Mouse (Mus musculus): ENCODE measurements around the gene Myo15b.

Myo15b gene

DNA sequence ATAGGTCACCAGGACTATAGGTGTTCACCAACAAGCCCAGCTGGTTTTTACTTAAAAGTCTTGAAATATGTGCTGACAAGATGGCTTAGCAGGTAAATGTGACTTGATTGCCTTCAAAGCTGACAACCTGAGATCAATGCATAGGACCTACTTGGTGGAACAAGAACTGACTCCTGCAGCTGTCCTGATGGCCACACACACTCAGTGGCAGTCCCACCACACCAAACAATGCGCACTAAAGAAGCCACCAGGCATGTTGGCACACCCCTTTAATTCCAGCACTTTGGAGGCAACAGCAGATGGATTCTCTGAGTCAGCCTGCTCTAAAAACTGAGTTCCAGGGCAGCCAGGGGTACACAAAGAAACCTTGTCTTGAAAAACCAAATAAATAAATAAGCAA, 63.8 kb downstream of the Myo15b start:
- H3K36me3 ChIP-seq (ENCODE audit: insufficient read depth, low read length), result peaks cover 76% of the 10 kb centered on the region
- no peak for TF ChIP-seq NANOG (IDR thresholded peaks at IDR 0.05; ENCODE audit: borderline replicate concordance, low read length)
- no peak for TF ChIP-seq CTCF (conservative IDR thresholded peaks at IDR 0.05; ENCODE audit: low read length)
- TF ChIP-seq POU5F1 (IDR thresholded peaks at IDR 0.05; ENCODE audit: borderline replicate concordance, low read length), result no peak
- no peaks in the 10 kb centered on the region for H3K27me3 ChIP-seq (ENCODE audit: insufficient read depth, low read length)
- peaks cover 5% of the 10 kb centered on the region for H3K4me1 ChIP-seq (replicated peaks; ENCODE audit: low read depth, low read length)
- H3K9me3 ChIP-seq (ENCODE audit: low read length), result no peaks in the 10 kb centered on the region
- H3K4me3 ChIP-seq (replicated peaks; ENCODE audit: low read length), result no peak overlapping the region

DNA sequence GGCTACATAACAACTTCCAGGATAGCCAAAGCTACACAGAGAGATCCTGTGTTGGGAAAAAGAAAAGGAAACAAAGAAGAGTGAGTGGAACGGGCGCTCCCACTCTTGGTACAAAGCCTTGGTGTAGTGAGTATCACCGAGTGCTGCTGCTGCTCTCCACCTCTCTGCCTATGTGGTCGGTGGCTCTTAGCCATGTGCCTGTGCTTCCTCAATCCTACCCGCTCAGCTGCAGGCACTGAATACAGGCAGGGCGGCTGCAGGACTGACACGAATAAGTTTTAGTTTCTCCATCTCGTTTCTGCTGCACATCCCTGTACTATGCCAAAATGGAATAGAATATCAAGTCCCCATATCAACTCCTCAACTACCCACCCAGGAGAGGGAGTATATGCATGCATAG, 70.8 kb downstream of the Myo15b start:
- TF ChIP-seq NANOG (IDR thresholded peaks at IDR 0.05; ENCODE audit: borderline replicate concordance, low read length) (no peak), CTCF (conservative IDR thresholded peaks at IDR 0.05; ENCODE audit: low read length) (no peak), POU5F1 (IDR thresholded peaks at IDR 0.05; ENCODE audit: borderline replicate concordance, low read length) (no peak)
- Histone ChIP-seq H3K27me3 (ENCODE audit: insufficient read depth, low read length) (no peaks in the 10 kb centered on the region), H3K4me1 (replicated peaks; ENCODE audit: low read depth, low read length) (peaks cover 16% of the 10 kb centered on the region), H3K4me3 (replicated peaks; ENCODE audit: low read length) (no peak overlapping the region), H3K9me3 (ENCODE audit: low read length) (no peaks in the 10 kb centered on the region), H3K36me3 (ENCODE audit: insufficient read depth, low read length) (peaks cover 69% of the 10 kb centered on the region)

DNA sequence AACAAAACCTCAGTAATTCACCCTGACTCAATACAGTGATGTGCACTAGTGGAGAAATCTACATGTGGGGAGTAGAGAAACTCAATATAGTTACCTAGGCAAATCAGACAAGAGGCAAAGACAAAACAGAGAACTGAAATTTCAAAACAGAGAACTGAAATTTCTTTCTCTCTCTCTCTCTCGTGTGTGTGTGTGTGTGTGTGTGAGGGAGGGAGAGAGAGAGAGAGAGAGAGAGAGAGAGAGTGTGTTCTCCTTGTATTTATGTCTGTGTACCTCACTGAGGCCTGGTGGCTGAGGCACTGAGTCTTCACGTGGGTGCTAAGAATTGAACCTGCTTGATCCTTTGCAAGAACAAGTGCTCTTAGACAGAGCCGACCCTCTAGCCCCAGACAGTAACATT, 71.6 kb downstream of the Myo15b start:
- TF ChIP-seq NANOG (IDR thresholded peaks at IDR 0.05; ENCODE audit: borderline replicate concordance, low read length) (no peak), CTCF (conservative IDR thresholded peaks at IDR 0.05; ENCODE audit: low read length) (no peak), POU5F1 (IDR thresholded peaks at IDR 0.05; ENCODE audit: borderline replicate concordance, low read length) (no peak)
- Histone ChIP-seq H3K4me1 (replicated peaks; ENCODE audit: low read depth, low read length) (peaks cover 24% of the 10 kb centered on the region), H3K4me3 (replicated peaks; ENCODE audit: low read length) (no peak overlapping the region), H3K9me3 (ENCODE audit: low read length) (no peaks in the 10 kb centered on the region), H3K27me3 (ENCODE audit: insufficient read depth, low read length) (no peaks in the 10 kb centered on the region), H3K36me3 (ENCODE audit: insufficient read depth, low read length) (peaks cover 63% of the 10 kb centered on the region)

DNA sequence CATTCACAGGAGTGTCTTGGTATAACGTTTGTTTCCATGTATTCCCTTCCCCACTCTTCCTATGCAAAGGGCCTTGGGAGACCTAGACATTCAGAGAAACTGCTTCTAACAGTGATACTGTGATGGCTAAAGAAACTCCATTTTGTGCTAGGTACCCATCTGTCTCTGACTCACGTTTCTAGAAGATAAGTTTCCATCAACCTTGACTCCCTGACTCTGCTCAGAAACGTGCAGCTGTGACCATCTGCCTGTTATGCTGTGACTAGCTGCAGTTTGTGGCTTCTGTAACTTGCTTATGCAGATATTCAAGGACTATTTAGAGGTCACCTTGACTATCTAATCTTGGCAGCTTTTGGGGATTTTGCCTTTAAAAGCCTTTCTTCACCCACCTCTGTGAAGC, 73.0 kb downstream of the Myo15b start:
- H3K4me3 ChIP-seq (replicated peaks; ENCODE audit: low read length), result no peak overlapping the region
- peaks cover 38% of the 10 kb centered on the region for H3K4me1 ChIP-seq (replicated peaks; ENCODE audit: low read depth, low read length)
- no peaks in the 10 kb centered on the region for H3K9me3 ChIP-seq (ENCODE audit: low read length)
- H3K27me3 ChIP-seq (ENCODE audit: insufficient read depth, low read length), result no peaks in the 10 kb centered on the region
- TF ChIP-seq NANOG (IDR thresholded peaks at IDR 0.05; ENCODE audit: borderline replicate concordance, low read length) (no peak), POU5F1 (IDR thresholded peaks at IDR 0.05; ENCODE audit: borderline replicate concordance, low read length) (no peak), CTCF (conservative IDR thresholded peaks at IDR 0.05; ENCODE audit: low read length) (no peak)
- peaks cover 65% of the 10 kb centered on the region for H3K36me3 ChIP-seq (ENCODE audit: insufficient read depth, low read length)

DNA sequence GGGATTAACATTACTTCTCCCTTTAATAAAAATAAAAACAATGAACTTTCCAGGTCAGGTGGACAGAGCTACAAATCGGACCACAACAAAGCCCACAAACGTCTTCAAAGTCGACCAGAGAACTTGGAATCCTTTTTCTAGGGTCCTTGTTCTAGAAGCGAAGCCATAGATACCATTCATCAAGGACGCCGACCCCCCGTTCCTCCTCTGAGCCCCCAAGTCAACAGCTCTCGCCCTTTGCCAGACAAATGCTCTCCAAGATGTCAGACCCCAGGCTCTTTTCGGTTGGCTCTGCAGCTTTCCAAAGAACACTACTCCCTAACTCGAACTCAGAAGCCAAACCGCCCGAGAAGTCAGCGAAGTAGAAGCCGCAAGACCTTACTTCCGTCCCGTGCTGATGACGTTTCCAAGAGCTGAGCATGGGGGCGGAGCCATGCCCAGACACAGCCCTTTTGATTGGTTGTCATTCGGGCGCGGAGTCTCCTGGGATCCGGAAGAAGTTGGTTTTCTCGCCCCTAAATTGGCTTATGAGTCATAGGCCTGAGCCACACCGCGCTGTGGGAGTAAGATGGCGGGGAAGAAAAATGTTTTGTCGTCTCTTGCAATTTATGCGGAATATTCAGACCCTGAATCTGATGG, 75.0 kb downstream of the Myo15b start, which contains the start of the genes Sap30bp and Recql5:
Gene Sap30bp, plus strand, starts transcription at position 175 of the 639 bp plus-strand sequence.
Gene Recql5, minus strand, starts transcription at position 370 of the 639 bp plus-strand sequence.
- H3K9me3 ChIP-seq (ENCODE audit: low read length), result no peaks in the 10 kb centered on the region
- H3K36me3 ChIP-seq (ENCODE audit: insufficient read depth, low read length), result peaks cover 66% of the 10 kb centered on the region
- H3K4me3 ChIP-seq (replicated peaks; ENCODE audit: low read length), result peak within 1 kb of the TSS; percentile 100
- H3K27me3 ChIP-seq (ENCODE audit: insufficient read depth, low read length), result no peaks in the 10 kb centered on the region
- H3K4me1 ChIP-seq (replicated peaks; ENCODE audit: low read depth, low read length), result peaks cover 48% of the 10 kb centered on the region
- TF ChIP-seq CTCF (conservative IDR thresholded peaks at IDR 0.05; ENCODE audit: low read length) (no peak), NANOG (IDR thresholded peaks at IDR 0.05; ENCODE audit: borderline replicate concordance, low read length) (no peak), POU5F1 (IDR thresholded peaks at IDR 0.05; ENCODE audit: borderline replicate concordance, low read length) (no peak)

DNA sequence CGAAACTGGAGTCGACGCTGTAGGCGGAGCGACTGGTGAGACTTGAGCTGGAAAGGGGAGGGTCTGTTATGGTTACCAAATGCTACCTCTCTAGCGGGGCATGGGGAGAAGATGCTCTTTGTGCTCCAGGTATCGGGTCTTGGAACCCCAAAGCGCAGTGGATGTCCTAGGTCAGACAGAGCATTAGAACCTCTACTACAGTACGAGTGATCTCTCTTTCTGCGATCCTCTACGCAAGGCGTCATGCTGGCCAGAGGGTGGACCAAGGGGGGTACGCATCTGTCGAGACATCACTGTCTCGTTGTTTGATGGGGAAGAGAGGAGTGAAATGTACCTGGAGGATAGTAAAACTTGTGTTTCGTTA, 75.5 kb downstream of the Myo15b start:
- no peaks in the 10 kb centered on the region for H3K9me3 ChIP-seq (ENCODE audit: low read length)
- TF ChIP-seq NANOG (IDR thresholded peaks at IDR 0.05; ENCODE audit: borderline replicate concordance, low read length) (no peak), CTCF (conservative IDR thresholded peaks at IDR 0.05; ENCODE audit: low read length) (no peak), POU5F1 (IDR thresholded peaks at IDR 0.05; ENCODE audit: borderline replicate concordance, low read length) (no peak)
- no peaks in the 10 kb centered on the region for H3K27me3 ChIP-seq (ENCODE audit: insufficient read depth, low read length)
- H3K36me3 ChIP-seq (ENCODE audit: insufficient read depth, low read length), result peaks cover 66% of the 10 kb centered on the region
- peak overlapping the region; percentile 100 for H3K4me3 ChIP-seq (replicated peaks; ENCODE audit: low read length)
- H3K4me1 ChIP-seq (replicated peaks; ENCODE audit: low read depth, low read length), result peaks cover 48% of the 10 kb centered on the region

DNA sequence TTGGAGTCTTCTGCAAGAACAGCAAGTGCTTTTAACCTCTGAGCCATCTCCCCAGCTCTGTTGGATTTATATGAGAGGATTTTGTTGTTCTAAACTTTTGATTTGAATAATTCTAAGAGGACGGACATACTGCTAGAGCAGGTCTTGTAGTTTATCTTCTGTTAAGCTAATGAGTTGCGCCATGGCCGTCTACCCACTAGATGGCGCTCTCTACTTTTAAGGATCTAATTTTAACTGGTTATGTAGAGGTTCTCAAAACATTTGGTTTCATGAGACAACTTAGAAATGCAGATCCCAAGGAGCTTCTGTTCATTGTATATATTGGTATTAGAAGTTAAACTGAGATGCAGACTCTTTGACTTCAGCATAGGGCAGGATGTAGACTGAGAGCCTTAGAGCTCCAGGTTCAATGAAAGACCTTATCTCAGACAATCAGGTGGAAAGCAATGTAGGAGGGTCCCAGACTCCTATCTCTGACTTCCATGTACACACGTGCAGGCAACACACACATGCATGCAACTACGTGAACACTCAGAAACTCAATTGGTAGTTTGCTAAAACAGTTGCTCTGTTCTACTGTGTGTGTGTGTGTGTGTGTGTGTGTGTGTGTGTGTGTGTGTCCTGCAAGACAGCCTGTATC, 81.6 kb downstream of the Myo15b start:
- Histone ChIP-seq H3K4me3 (replicated peaks; ENCODE audit: low read length) (no peak overlapping the region), H3K4me1 (replicated peaks; ENCODE audit: low read depth, low read length) (peaks cover 45% of the 10 kb centered on the region), H3K36me3 (ENCODE audit: insufficient read depth, low read length) (peaks cover 99% of the 10 kb centered on the region), H3K9me3 (ENCODE audit: low read length) (no peaks in the 10 kb centered on the region), H3K27me3 (ENCODE audit: insufficient read depth, low read length) (no peaks in the 10 kb centered on the region)
- TF ChIP-seq NANOG (IDR thresholded peaks at IDR 0.05; ENCODE audit: borderline replicate concordance, low read length) (no peak), POU5F1 (IDR thresholded peaks at IDR 0.05; ENCODE audit: borderline replicate concordance, low read length) (no peak), CTCF (conservative IDR thresholded peaks at IDR 0.05; ENCODE audit: low read length) (peak; percentile 94)

DNA sequence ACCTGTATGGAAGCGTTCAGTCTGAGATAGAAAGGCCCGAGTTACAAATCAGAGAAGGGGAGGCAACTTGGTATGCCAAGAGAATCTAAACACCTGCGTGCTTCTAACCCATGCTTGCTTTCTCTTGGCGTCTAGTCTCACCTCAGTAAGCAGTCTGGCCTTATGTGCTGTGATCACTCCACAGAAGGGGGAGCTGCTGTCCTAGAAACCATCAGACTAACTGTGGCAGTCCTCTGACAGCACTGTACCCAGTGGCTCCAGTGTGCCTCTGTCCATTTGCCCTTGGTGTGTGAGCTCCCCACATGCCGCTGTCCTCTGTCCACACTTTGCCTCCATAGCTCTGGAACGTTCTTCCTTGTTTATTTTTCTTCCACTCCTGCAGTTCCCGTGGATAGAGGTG, 83.8 kb downstream of the Myo15b start:
- peaks cover 47% of the 10 kb centered on the region for H3K4me1 ChIP-seq (replicated peaks; ENCODE audit: low read depth, low read length)
- no peaks in the 10 kb centered on the region for H3K27me3 ChIP-seq (ENCODE audit: insufficient read depth, low read length)
- H3K9me3 ChIP-seq (ENCODE audit: low read length), result no peaks in the 10 kb centered on the region
- no peak for TF ChIP-seq POU5F1 (IDR thresholded peaks at IDR 0.05; ENCODE audit: borderline replicate concordance, low read length)
- TF ChIP-seq CTCF (conservative IDR thresholded peaks at IDR 0.05; ENCODE audit: low read length), result no peak
- no peak for TF ChIP-seq NANOG (IDR thresholded peaks at IDR 0.05; ENCODE audit: borderline replicate concordance, low read length)
- peaks cover 97% of the 10 kb centered on the region for H3K36me3 ChIP-seq (ENCODE audit: insufficient read depth, low read length)
- H3K4me3 ChIP-seq (replicated peaks; ENCODE audit: low read length), result no peak overlapping the region

Measured in E14TG2a.4 (cell line).